Mouse (Mus musculus): ENCODE results near the gene Pitx2. TPM values are rescaled to one million over a fixed set of nuclear protein-coding genes. Genes with fewer than 3 reads are reported as not detected.

The Pitx2 gene
- polyA plus RNA-seq, 1 experiment from 2014 or later: 26.9 TPM

GRCm38 (mm10) chr3:129225577-129226289, 26.1 kb downstream of the Pitx2 start:
- H3K4me3 ChIP-seq (ENCODE audit: low read length): peak overlapping the region; percentile 42
- 0 out of 2 replicates have a peak, but pooled peaks cover 4% of the 10 kb centered on the region for H3K4me1 ChIP-seq (ENCODE audit: control insufficient read depth, insufficient read depth, low read length)
- H3K9ac ChIP-seq (ENCODE audit: low read length): no peak overlapping the region
- ATAC-seq (replicated peaks; ENCODE audit: extremely low read depth, insufficient read depth, low FRiP score): no peak
- peak overlapping the region; percentile 51 for H3K4me2 ChIP-seq (ENCODE audit: low read depth, low read length)
- no peaks in the 10 kb centered on the region for H3K9me3 ChIP-seq (replicated peaks; ENCODE audit: control insufficient read depth, low read length)
- no peak overlapping the region for H3K27ac ChIP-seq (ENCODE audit: low read length)
- WGBS: 7% methylated on average over 12 of the region's 13 CpGs
- H3K27me3 ChIP-seq (ENCODE audit: control insufficient read depth, insufficient read depth, low read length): peaks cover 61% of the 10 kb centered on the region
- no peaks in the 10 kb centered on the region for H3K36me3 ChIP-seq (ENCODE audit: control insufficient read depth, insufficient read depth)

- no peak for ATAC-seq (replicated peaks; ENCODE audit: extremely low read depth, insufficient read depth, low FRiP score)
- Histone ChIP-seq H3K4me1 (ENCODE audit: control insufficient read depth, insufficient read depth, low read length) (0 out of 2 replicates have a peak, but pooled peaks cover 3% of the 10 kb centered on the region), H3K4me2 (ENCODE audit: low read depth, low read length) (peak overlapping the region; percentile 2; the same call in 1 of the 2 replicates), H3K9ac (ENCODE audit: low read length) (no peak overlapping the region), H3K27me3 (ENCODE audit: control insufficient read depth, insufficient read depth, low read length) (peaks cover 55% of the 10 kb centered on the region), H3K9me3 (replicated peaks; ENCODE audit: control insufficient read depth, low read length) (no peaks in the 10 kb centered on the region), H3K4me3 (ENCODE audit: low read length) (no peak overlapping the region), H3K36me3 (ENCODE audit: control insufficient read depth, insufficient read depth) (no peaks in the 10 kb centered on the region), H3K27ac (ENCODE audit: low read length) (no peak overlapping the region)
- 6% methylated on average over 6 of the region's 6 CpGs for WGBS
Observed at GRCm38 (mm10) chr3:129226681-129227080, 27.0 kb downstream of the Pitx2 start.

- H3K4me3 ChIP-seq (ENCODE audit: low read length): no peak overlapping the region
- WGBS: 17% methylated on average over 5 of the region's 5 CpGs
- H3K9me3 ChIP-seq (replicated peaks; ENCODE audit: control insufficient read depth, low read length): no peaks in the 10 kb centered on the region
- ATAC-seq (replicated peaks; ENCODE audit: extremely low read depth, insufficient read depth, low FRiP score): no peak
- H3K27ac ChIP-seq (ENCODE audit: low read length): no peak overlapping the region
- H3K36me3 ChIP-seq (ENCODE audit: control insufficient read depth, insufficient read depth): no peaks in the 10 kb centered on the region
- H3K27me3 ChIP-seq (ENCODE audit: control insufficient read depth, insufficient read depth, low read length): peaks cover 50% of the 10 kb centered on the region
- no peak overlapping the region for H3K9ac ChIP-seq (ENCODE audit: low read length)
- peak overlapping the region; percentile 2; the same call in 1 of the 2 replicates for H3K4me2 ChIP-seq (ENCODE audit: low read depth, low read length)
- 0 out of 2 replicates have a peak, but pooled peaks cover 3% of the 10 kb centered on the region for H3K4me1 ChIP-seq (ENCODE audit: control insufficient read depth, insufficient read depth, low read length)
Observed at GRCm38 (mm10) chr3:129227331-129227730, 27.7 kb downstream of the Pitx2 start.

GRCm38 (mm10) chr3:129238010-129238409, 38.3 kb downstream of the Pitx2 start:
- H3K4me1 ChIP-seq (ENCODE audit: control insufficient read depth, insufficient read depth, low read length): no peaks in the 10 kb centered on the region
- no peak for ATAC-seq (replicated peaks; ENCODE audit: extremely low read depth, insufficient read depth, low FRiP score)
- H3K9me3 ChIP-seq (replicated peaks; ENCODE audit: control insufficient read depth, low read length): no peaks in the 10 kb centered on the region
- 75% methylated on average over 1 of the region's 1 CpGs for WGBS
- no peak overlapping the region for H3K9ac ChIP-seq (ENCODE audit: low read length)
- H3K27ac ChIP-seq (ENCODE audit: low read length): no peak overlapping the region
- H3K36me3 ChIP-seq (ENCODE audit: control insufficient read depth, insufficient read depth): no peaks in the 10 kb centered on the region
- no peak overlapping the region for H3K4me3 ChIP-seq (ENCODE audit: low read length)
- no peak overlapping the region for H3K4me2 ChIP-seq (ENCODE audit: low read depth, low read length)
- peaks cover 2% of the 10 kb centered on the region; the same call in 1 of the 2 replicates for H3K27me3 ChIP-seq (ENCODE audit: control insufficient read depth, insufficient read depth, low read length)

GRCm38 (mm10) chr3:129238664-129239258, 39.1 kb downstream of the Pitx2 start:
- H3K4me2 ChIP-seq (ENCODE audit: low read depth, low read length): no peak overlapping the region

GRCm38 (mm10) chr3:129250997-129251396, 51.3 kb downstream of the Pitx2 start:
- H3K4me1 ChIP-seq (ENCODE audit: control insufficient read depth, insufficient read depth, low read length): no peaks in the 10 kb centered on the region
- WGBS: 77% methylated on average over 9 of the region's 9 CpGs
- ATAC-seq (replicated peaks; ENCODE audit: extremely low read depth, insufficient read depth, low FRiP score): no peak

More at GRCm38 (mm10) chr3:129238664-129239258, 39.1 kb downstream of the Pitx2 start:
- H3K27ac ChIP-seq (ENCODE audit: low read length): no peak overlapping the region
- H3K9ac ChIP-seq (ENCODE audit: low read length): no peak overlapping the region
- peaks cover 2% of the 10 kb centered on the region; the same call in 1 of the 2 replicates for H3K27me3 ChIP-seq (ENCODE audit: control insufficient read depth, insufficient read depth, low read length)
- no peak overlapping the region for H3K4me3 ChIP-seq (ENCODE audit: low read length)
- no peak for ATAC-seq (replicated peaks; ENCODE audit: extremely low read depth, insufficient read depth, low FRiP score)
- no peaks in the 10 kb centered on the region for H3K4me1 ChIP-seq (ENCODE audit: control insufficient read depth, insufficient read depth, low read length)
- no peaks in the 10 kb centered on the region for H3K9me3 ChIP-seq (replicated peaks; ENCODE audit: control insufficient read depth, low read length)
- no peaks in the 10 kb centered on the region for H3K36me3 ChIP-seq (ENCODE audit: control insufficient read depth, insufficient read depth)
- 40% methylated on average over 13 of the region's 13 CpGs for WGBS

GRCm38 (mm10) chr3:129254246-129254645, 54.6 kb downstream of the Pitx2 start:
- Histone ChIP-seq H3K4me1 (ENCODE audit: control insufficient read depth, insufficient read depth, low read length) (no peaks in the 10 kb centered on the region), H3K4me2 (ENCODE audit: low read depth, low read length) (no peak overlapping the region), H3K4me3 (ENCODE audit: low read length) (no peak overlapping the region), H3K9me3 (replicated peaks; ENCODE audit: control insufficient read depth, low read length) (no peaks in the 10 kb centered on the region), H3K27me3 (ENCODE audit: control insufficient read depth, insufficient read depth, low read length) (no peaks in the 10 kb centered on the region), H3K27ac (ENCODE audit: low read length) (no peak overlapping the region), H3K36me3 (ENCODE audit: control insufficient read depth, insufficient read depth) (no peaks in the 10 kb centered on the region), H3K9ac (ENCODE audit: low read length) (no peak overlapping the region)
- 49% methylated on average over 10 of the region's 10 CpGs for WGBS
- no peak for ATAC-seq (replicated peaks; ENCODE audit: extremely low read depth, insufficient read depth, low FRiP score)

More at GRCm38 (mm10) chr3:129250997-129251396, 51.3 kb downstream of the Pitx2 start:
- no peak overlapping the region for H3K27ac ChIP-seq (ENCODE audit: low read length)
- no peaks in the 10 kb centered on the region for H3K9me3 ChIP-seq (replicated peaks; ENCODE audit: control insufficient read depth, low read length)
- H3K36me3 ChIP-seq (ENCODE audit: control insufficient read depth, insufficient read depth): no peaks in the 10 kb centered on the region
- H3K27me3 ChIP-seq (ENCODE audit: control insufficient read depth, insufficient read depth, low read length): no peaks in the 10 kb centered on the region
- H3K4me3 ChIP-seq (ENCODE audit: low read length): no peak overlapping the region
- H3K9ac ChIP-seq (ENCODE audit: low read length): no peak overlapping the region
- no peak overlapping the region for H3K4me2 ChIP-seq (ENCODE audit: low read depth, low read length)

GRCm38 (mm10) chr3:129256283-129256682, 56.6 kb downstream of the Pitx2 start:
- Histone ChIP-seq H3K27ac (ENCODE audit: low read length) (0 out of 2 replicates have a peak overlapping the region, but pooled peaks have one; percentile 4), H3K36me3 (ENCODE audit: control insufficient read depth, insufficient read depth) (no peaks in the 10 kb centered on the region), H3K4me3 (ENCODE audit: low read length) (peak overlapping the region; percentile 36), H3K9ac (ENCODE audit: low read length) (peak overlapping the region; percentile 34; the same call in 1 of the 2 replicates), H3K27me3 (ENCODE audit: control insufficient read depth, insufficient read depth, low read length) (no peaks in the 10 kb centered on the region), H3K4me1 (ENCODE audit: control insufficient read depth, insufficient read depth, low read length) (no peaks in the 10 kb centered on the region), H3K4me2 (ENCODE audit: low read depth, low read length) (peak overlapping the region; percentile 52), H3K9me3 (replicated peaks; ENCODE audit: control insufficient read depth, low read length) (no peaks in the 10 kb centered on the region)
- WGBS: 48% methylated on average over 19 of the region's 19 CpGs
- no peak; the same call in 1 of the 2 replicates for ATAC-seq (replicated peaks; ENCODE audit: extremely low read depth, insufficient read depth, low FRiP score)

- no peak overlapping the region; the same call in 1 of the 2 replicates for H3K9ac ChIP-seq (ENCODE audit: low read length)
- 57% methylated on average over 8 of the region's 8 CpGs for whole genome bisulfite sequencing
- H3K4me1 ChIP-seq (ENCODE audit: control insufficient read depth, insufficient read depth, low read length): no peaks in the 10 kb centered on the region
- H3K9me3 ChIP-seq (replicated peaks; ENCODE audit: control insufficient read depth, low read length): no peaks in the 10 kb centered on the region
- H3K4me2 ChIP-seq (ENCODE audit: low read depth, low read length): peak overlapping the region; percentile 52
- peak; percentile 52; the same call in 1 of the 2 replicates for ATAC-seq (replicated peaks; ENCODE audit: extremely low read depth, insufficient read depth, low FRiP score)
- no peak overlapping the region for H3K27ac ChIP-seq (ENCODE audit: low read length)
- H3K27me3 ChIP-seq (ENCODE audit: control insufficient read depth, insufficient read depth, low read length): no peaks in the 10 kb centered on the region
- no peaks in the 10 kb centered on the region for H3K36me3 ChIP-seq (ENCODE audit: control insufficient read depth, insufficient read depth)
- H3K4me3 ChIP-seq (ENCODE audit: low read length): peak overlapping the region; percentile 36
Observed at GRCm38 (mm10) chr3:129256766-129257165, 57.1 kb downstream of the Pitx2 start.
